Mouse (Mus musculus) left cerebral cortex, adult 2 months (tissue): ENCODE results near the gene Zfp808. TPM values are rescaled to one million over a fixed set of nuclear protein-coding genes. Genes with fewer than 3 reads are reported as not detected.
"Not testable (repeated sequence)": the region's sequence is repeated elsewhere in the genome, so short reads cannot be mapped to it uniquely, and the experiment has no call there.

ENCODE experiments used
- DNase-seq, 2 experiments: peaks; one replicate each; pipeline ENCODE4 v3.0.0; 2021 to 2022; ENCODE audit warnings: low spot score in 2 of 2, mixed read lengths in 1 of 2; ENCODE audit errors: extremely low spot score in 1 of 2
- H3K27ac ChIP-seq: fragments of 200-600 bp; 2 replicates; pipeline ENCODE4 v1.8.1; 2022
- H3K4me3 ChIP-seq: fragments of 200-600 bp; 2 replicates; pipeline ENCODE4 v1.8.1; 2022
- CTCF ChIP-seq: fragments of 200-600 bp; IDR thresholded peaks from 2 replicates; pipeline ENCODE4 v1.8.1; 2022; ENCODE audit warnings: antibody characterized with exemption, mild to moderate bottlenecking, moderate library complexity
- intact Hi-C: fragments of 180-260 bp; cut with DNase I; formaldehyde crosslinking; loops from one replicate; pipeline ENCODE4 v1.15.1; 2025
- long read RNA-seq, 2 experiments: library from polyadenylated mRNA; stranded (forward); transcript quantifications; one replicate each; pipeline ENCODE4 v2.0.0; 2021; ENCODE audit warnings: borderline mapping rate in 2 of 2
- total RNA-seq, 2 experiments: library from RNA; stranded (reverse); gene quantifications; 2 replicates each; pipeline ENCODE4 v1.2.3; 2021

Zfp808 gene
- total RNA-seq, result 1 to 10 TPM; 5.5 to 7.4 TPM
- long read RNA-seq, experiment 1, partial matches to known transcripts, result 0 of 1 reads
- long read RNA-seq, experiment 1, other reads (novel, unspliced or antisense), result 0 of 1 reads
- long read RNA-seq, experiment 2, partial matches to known transcripts, result 0 of 1 reads
- long read RNA-seq, experiment 2, other reads (novel, unspliced or antisense), result 0 of 1 reads

- H3K27ac ChIP-seq, intact Hi-C loops: not testable (repeated sequence)
- H3K4me3 ChIP-seq, result peak within 1 kb of the TSS; percentile 51
- peak; percentile 19 to 24 for DNase-seq
These were observed at the start of gene Zfp808 for GRCm38 (mm10) chr13:62129432-62130171. Gene Zfp808, plus strand, starts transcription at chr13:62129886.

DNA sequence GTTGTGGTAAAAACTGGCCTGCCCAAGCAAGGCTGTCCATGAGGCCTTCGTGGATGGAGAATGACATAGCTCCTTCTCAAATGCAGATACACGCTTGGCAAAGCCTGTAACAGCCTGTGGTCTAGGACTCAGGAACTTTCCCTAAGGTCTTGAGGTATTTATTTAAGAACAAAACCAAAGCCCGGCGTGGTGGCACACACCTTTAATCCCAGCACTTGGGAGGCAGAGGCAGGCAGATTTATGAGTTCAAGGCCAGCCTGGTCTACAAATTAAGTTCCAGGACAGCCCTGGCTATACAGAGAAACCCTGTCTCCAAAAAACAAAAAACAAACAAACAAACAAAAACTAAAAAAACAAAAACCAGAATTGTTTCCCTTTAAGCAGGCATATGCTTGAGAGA, 30.9 kb upstream of the Zfp808 start:
- not testable (repeated sequence) for DNase-seq, H3K4me3 ChIP-seq
- intact Hi-C loops, result loop anchor here (10.0 kb wide), 1 partner anchor 334 kb away; no protein-coding TSS in a partner anchor

GRCm38 (mm10) chr13:62099454-62099853, 30.2 kb upstream of the Zfp808 start:
- H3K4me3 ChIP-seq, DNase-seq, H3K27ac ChIP-seq: not testable (repeated sequence)
- intact Hi-C loops, result loop anchor here (10.0 kb wide), 1 partner anchor 335 kb away; no protein-coding TSS in a partner anchor

More for the DNA sequence above, 30.9 kb upstream of the Zfp808 start:
- H3K27ac ChIP-seq, result not testable (repeated sequence)

GRCm38 (mm10) chr13:62102368-62102767, 27.3 kb upstream of the Zfp808 start:
- intact Hi-C loops, H3K4me3 ChIP-seq, DNase-seq: not testable (repeated sequence)

DNA sequence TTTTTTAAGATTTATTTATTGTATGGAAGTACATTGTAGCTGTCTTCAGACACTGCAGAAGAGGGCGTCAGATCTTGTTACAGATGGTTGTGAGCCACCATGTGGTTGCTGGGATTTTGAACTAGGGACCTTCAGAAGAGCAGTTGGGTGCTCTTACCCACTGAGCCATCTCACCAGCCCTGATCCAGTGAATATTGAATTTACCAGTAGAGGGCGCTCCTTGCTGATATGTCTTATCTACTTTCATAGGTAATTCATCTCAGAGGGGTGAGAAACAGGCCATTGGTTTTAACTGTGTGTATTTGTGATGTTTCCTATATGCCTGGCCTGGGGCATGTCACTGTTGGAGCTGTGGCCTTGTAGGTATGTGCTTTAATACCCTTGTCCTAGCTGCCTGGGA, 13.8 kb upstream of the Zfp808 start:
- DNase-seq, intact Hi-C loops, H3K27ac ChIP-seq, H3K4me3 ChIP-seq: not testable (repeated sequence)

More at GRCm38 (mm10) chr13:62102368-62102767, 27.3 kb upstream of the Zfp808 start:
- not testable (repeated sequence) for H3K27ac ChIP-seq

DNA sequence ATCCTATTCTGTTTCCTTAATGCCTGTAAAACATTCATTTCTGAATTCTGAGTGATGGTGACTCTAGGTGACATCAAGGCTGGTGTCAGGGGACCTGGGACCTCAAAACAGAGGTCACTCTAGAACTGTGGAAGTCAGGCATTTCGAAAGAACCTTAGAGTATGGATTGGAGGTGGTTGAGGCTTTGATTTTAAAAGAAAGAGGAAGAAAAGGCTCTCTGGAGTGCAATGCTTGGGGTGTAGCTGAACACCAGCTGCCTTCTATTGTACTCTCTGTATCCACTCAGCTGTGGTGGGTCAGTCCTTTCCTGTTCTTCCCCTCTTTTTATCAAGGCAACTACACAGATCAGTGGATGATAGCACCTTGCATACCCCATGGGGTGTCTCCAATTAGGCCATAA, 8.1 kb upstream of the Zfp808 start:
- intact Hi-C loops, DNase-seq, H3K27ac ChIP-seq, H3K4me3 ChIP-seq: not testable (repeated sequence)

- H3K4me3 ChIP-seq, DNase-seq, H3K27ac ChIP-seq, intact Hi-C loops: not testable (repeated sequence)
These were observed 52.4 kb downstream of the Zfp808 start for GRCm38 (mm10) chr13:62181835-62182755.

DNA sequence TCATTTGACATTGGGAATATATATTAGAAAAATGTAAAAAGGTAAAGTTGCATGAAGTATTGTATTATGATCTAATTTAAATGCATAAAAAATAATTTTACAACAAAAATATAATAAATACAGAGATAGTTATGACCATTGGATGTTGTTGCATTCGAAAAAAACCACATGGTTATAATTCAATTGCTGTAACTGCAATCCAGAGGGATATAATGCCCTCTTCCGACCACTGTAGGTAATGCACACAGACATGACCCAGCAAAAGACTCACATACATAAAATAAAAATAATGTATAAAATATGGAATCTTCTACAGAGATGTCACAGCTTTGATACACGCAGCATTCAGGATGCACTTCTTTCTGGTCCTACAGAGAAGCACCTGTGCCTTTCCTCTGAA, 115.6 kb downstream of the Zfp808 start:
- Histone ChIP-seq H3K4me3 (no peak overlapping the region), H3K27ac (no peak overlapping the region)
- no peak for DNase-seq
- TF ChIP-seq CTCF, result no peak
- intact Hi-C loops, result no loop called here

DNA sequence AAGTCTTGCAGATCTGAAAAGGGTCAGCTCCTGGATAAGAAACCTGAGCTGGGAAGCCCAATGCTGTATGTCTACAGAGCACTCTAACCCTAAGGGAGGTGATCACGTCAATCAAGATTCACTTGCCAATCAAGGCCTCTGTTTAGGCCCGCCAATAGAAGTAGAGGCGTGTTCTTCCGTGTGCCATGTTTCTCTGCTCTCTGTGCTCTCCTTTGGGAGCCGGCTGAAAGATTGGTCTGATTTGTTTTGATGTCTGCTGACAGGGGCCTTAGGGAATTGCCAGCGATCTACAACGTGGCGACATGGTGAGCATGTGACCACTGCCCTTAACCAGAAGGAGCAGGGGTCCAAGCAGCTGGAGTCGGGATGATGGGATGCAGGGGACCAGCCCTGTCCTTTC, 125.5 kb downstream of the Zfp808 start:
- H3K27ac ChIP-seq, H3K4me3 ChIP-seq, DNase-seq, intact Hi-C loops: not testable (repeated sequence)

DNA sequence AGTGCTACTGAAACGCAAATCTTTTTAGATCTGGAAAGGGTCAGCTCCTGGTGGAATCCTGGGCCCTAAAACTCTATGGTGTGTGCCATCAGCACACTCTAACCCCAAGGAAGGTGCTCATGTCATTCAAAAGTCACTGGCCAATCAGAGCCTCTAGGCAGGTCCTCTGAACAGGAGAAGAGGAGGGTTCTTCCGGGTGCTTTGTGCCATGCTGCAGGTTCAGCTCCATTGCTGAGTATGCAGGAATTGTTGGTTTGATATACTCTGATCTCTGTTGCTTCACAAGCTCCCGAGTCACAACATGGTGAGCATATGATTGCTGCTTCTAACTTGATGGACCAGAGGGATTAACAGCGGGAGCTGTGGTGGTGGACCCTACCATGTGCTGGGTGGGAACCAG, 133.7 kb downstream of the Zfp808 start:
- DNase-seq, result no peak
- TF ChIP-seq CTCF, result no peak
- H3K27ac ChIP-seq, result no peak overlapping the region
- no peak overlapping the region for H3K4me3 ChIP-seq
- intact Hi-C loops, result no loop called here
